Mouse (Mus musculus): ENCODE data around the gene Tmem183a.
A peak's percentile ranks its signal among the peaks of the same experiment; 100 is the strongest.

The Tmem183a gene

DNA sequence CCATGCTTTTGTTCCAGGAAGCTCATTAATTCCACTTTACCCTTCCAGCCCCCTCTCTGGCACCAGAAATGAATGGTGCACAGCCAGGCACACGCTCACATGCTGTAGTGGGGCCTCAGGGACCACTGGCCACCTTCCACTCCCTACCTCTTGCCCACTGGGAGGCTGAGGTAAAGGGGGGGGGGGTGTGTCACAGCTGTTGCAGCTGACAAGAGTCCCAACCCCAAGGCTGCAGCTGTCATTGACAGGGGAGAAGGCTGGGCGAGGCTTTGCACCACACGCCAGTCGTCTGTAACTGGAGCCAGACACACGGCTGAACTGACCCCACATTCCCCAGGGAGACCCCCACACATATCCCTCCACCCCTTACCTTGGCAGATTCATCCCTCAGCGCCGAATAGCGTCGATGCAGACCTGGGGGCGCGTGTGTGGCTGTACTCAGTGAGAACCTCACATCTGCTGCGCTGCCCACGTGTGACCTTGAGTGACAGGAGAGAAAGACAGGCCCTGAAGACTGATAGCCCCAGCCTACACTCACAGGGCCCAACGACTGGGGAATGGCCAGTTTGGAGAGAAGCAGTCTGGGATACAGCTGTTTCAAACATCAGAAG, 41.0 kb downstream of the Tmem183a start:
- no peak for DNase-seq (ENCODE audit: low read depth, low spot score)

DNA sequence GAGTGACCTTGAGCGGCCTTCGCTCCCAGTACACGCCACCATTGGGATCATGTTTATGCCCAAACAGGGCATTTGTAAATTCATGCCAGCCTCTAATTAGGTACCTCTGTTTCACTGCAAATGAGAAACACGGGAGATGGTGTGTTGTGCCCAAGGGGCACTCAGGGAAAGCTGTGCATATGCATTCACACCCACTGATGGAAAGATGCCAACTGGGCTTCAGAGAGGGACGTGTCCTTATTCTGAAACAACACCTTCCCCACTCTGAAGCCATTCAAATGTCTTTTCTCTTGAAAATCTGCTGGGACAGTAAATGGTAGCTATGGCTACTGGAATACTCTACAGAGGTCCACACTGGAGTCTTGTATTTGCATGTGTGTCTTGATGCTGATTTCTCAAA, 43.5 kb downstream of the Tmem183a start:
- DNase-seq (ENCODE audit: low read depth, low spot score) = no peak

DNA sequence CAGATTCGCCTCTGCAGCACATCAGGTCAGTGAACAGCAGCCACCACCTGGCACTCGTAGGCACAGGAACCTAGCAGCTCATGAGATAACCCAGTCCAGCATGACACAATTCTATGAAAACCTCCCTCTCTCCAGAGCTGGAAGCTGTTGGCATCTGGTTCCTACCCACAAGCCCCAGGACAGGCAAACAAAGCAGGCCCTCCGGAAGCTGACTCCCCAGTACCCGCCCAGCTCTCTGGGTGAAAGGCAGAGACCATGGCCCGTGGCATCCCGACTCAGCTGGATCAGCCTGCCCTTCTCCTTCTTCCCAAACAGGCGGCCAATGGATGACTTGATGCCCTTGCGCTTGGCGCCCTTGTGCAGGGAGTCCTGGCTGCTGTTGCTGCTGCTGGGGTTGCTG, 45.4 kb downstream of the Tmem183a start:
- no peak for DNase-seq (ENCODE audit: low read depth, low spot score)

DNA sequence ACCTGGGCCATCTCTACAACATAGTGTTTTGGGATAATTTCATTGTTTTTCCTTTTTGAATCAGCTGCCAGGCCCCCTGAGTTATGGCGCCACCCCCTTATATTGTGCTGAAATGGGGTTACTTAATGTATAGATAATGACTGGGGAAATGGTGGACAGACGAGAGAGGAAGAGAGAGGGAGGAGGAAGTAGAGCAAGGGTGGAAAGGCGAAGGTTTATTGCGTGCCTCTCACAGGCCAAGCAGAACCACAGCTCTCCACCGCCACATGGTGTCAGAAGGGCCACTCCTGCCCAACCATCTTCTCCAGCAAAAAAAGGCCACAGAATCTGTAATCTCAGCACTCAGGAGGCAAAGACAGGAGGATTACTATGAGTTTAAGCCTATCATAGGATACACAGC, 46.6 kb downstream of the Tmem183a start:
- no peak for DNase-seq (ENCODE audit: low read depth, low spot score)

DNA sequence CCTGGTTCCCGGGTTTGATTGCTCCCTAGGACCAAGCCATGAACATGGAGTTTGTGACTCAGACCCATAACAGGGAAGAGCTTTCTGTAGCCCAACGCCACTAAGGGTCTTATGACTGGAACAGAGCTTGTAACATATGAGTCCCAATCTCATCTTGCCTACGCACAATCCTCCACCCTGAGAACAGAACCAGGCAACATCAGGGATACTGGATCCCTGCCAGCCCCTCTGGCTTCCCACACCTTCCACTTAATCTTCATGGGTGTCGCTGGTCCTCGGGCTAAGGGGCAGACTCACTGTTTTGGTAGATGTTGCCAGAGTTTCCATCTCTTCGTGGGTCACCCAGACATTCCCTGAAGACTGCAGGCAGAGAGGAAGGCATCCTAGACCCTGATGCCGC, 50.0 kb downstream of the Tmem183a start:
- DNase-seq (ENCODE audit: low read depth, low spot score) = no peak

DNA sequence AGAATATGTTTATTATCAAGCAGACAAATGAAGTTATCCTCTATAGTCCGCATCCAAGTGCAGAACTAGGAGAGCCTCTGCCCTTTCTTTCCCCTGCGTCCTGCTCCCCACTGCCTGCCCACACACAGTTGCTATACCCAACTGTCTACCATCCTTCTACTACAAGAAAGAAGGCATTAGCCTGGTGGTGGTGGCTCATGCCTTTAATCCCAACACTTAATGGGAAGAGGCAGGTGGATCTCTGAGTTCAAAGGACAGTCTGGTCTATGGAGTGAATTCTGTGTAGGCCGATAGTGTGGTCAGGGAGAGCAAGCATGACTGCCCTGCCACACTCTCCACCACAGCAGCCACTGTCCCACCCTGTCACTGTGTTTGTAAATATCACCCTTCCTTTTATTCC, 51.0 kb downstream of the Tmem183a start:
- DNase-seq (ENCODE audit: low read depth, low spot score) = no peak

DNA sequence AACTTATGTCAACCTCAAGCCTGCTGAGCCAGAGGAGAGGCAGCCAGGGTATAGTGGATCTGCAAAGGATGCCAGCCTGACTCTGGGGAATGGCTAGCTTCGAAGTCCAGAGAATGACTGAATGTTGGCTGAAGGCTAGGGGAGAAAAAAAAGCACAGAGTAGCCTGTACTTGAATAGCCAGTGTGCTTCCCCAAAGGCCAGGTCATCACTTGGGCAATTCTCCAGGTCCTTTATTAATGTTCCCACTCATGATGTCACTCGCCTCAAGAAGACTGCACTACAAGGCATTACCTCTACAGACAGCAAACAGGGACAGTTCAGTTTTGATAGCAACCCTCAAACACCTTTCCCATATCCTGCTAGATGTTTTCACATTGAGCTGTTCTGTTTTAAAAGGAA, 51.5 kb downstream of the Tmem183a start:
- DNase-seq (ENCODE audit: low read depth, low spot score) = no peak

DNA sequence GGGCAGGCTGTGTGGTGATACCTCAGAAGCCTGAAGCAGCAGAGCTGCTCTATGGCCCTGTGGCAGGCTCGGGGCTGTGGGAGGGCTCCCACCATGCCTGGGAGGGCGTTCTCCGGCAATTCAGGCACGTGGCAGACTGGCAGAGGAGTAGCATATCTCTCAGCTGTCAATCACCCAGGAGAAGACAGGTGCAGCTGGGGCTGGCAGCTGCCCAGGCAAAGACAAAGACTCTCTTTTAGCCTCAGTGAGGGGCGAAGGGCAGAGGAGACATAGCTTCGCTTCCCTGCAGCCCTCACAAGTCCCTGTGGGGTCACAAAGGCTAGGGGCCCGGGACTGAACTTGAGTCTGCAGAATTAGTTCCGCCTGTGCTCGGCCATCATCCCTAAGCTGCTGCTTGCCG, 54.4 kb downstream of the Tmem183a start:
- DNase-seq (ENCODE audit: low read depth, low spot score) = peak; percentile 43

DNA sequence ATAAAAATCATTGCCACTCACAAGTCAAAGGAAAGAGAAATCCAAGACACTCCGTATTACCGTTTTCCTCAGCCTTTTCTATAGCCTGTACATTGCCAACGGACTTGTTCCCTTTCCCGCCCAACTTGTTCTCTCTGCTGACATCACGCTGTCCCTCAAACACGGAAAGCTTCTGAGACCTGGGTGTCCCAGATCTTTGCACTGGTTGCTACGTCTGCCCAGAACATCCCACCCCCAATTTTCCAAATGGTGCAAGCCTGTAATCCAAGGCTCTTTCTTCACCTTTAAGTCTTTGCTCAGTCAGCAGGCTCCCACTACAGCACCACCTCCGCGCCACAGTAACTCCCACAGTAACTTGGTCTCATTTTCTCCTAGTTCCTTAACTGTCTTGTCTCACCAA, 56.8 kb downstream of the Tmem183a start:
- DNase-seq (ENCODE audit: low read depth, low spot score) = no peak

DNA sequence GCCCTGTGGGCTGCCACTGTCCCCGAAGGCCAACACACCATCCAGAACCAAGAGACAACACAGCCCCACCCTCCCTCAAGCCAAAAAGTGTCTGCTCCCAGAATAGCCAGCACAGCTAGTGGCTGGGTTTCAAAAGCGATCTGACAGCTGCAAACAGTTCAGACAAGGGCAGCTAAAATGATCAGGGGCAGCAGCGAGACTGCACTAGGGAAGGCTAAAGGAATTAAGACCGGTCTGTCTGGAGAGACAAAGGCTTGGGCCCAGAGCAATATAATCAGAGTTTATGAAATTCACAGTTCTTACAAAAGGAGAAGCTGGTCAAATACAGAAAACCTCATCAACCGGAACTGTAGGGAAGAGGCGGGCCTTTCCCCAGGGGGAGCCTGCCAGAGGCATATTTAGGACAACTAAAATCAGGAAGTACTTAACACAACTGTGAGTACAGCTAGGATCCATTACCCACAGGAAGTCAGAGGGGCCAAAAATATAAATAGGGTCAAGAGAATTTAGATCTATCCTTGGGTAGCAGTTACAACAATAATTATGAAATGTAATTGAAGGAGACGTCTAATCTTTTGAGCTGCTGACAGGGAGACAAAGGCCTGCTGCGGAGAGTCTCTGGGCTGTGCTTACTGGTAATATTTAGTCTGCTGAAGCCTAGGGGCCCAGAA, 59.1 kb downstream of the Tmem183a start:
- peak; percentile 76 for DNase-seq (ENCODE audit: low read depth, low spot score)

DNA sequence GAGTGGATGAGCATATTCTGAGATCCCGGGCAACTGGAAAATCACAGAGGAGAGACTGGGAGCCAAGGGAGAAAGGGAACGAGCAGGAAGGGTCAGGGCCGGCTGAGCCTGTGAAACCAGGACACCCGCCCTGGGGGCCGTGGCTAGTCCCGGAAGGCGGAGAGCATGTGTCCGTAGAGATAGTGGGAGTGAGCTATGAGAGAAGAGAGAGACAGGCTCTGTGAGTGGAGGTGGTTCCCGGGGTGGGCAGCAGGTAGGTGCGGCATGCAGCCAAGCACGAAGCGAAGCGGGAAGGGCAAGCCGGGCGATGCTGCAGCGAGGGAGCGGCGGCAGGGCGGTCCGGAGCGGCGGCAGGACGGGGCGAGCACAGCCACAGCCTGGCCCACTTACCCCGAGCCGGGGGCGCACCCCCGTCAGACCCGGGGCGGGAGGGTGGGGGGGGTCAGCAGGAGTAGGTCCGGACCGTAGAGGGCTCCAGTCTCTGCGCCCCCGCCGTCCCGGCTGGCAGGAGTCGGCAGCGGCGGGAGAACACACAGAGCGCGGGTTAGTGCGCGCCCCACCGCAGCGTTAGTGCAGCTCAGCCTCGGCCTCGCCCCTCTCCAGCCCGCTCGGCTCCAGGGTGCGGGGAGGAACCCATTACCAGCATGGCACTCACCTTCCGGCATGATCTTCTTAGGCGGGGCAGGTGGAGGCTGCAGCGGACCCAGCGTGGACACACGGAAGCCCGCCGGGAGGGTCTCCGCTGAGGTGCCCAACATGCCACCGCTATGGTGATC, 63.0 kb downstream of the Tmem183a start:
- DNase-seq (ENCODE audit: low read depth, low spot score) = no peak

DNA sequence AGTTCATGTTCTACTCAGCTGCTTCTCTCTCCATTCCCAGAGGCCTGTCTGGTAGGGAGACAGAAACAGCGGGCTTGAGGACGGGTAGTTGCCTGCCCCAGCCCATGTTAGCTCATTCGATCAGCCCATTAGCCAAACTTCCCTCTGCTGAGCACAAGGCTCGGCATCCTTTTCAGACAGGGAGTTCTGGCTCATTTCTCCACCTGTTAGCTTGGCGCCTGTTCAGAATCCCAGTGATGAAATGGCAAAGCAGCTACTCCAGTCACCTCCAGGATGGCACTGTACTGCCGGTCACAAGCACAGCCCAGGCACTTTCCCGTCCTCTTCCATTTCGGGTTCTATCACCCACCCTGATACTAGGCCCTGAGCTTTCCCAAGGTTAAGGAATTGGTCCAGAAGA, 64.5 kb downstream of the Tmem183a start:
- DNase-seq (ENCODE audit: low read depth, low spot score) = no peak
